Mouse (Mus musculus) liver, adult 2 months (tissue): ENCODE results near the gene Kcna10.

Source experiments
- CTCF ChIP-seq: fragments of 200-500 bp; IDR thresholded peaks from 2 replicates; pipeline ENCODE4 v1.5.1; 2011; ENCODE audit warnings: low read depth, low read length, control low read depth
- POLR2A ChIP-seq: fragments of 200-500 bp; IDR thresholded peaks from 2 replicates; pipeline ENCODE4 v1.6.1; 2011; ENCODE audit warnings: low read length, control low read depth; ENCODE audit not compliant: insufficient read depth; ENCODE audit errors: extremely low read depth

GRCm38 (mm10) chr3:107158856-107159255, 24.0 kb upstream of the Kcna10 start:
- no peak for TF ChIP-seq POLR2A
- no peak for TF ChIP-seq CTCF
